Mouse (Mus musculus) urinary bladder, postnatal 14 days (tissue): ENCODE results near the gene Enthd1.
A peak's percentile ranks its signal among the peaks of the same experiment; 100 is the strongest.

Experiments used
- DNase-seq: peaks from one replicate; pipeline ENCODE4 v3.0.0; 2021; ENCODE audit warnings: low spot score

Gene Enthd1

DNA sequence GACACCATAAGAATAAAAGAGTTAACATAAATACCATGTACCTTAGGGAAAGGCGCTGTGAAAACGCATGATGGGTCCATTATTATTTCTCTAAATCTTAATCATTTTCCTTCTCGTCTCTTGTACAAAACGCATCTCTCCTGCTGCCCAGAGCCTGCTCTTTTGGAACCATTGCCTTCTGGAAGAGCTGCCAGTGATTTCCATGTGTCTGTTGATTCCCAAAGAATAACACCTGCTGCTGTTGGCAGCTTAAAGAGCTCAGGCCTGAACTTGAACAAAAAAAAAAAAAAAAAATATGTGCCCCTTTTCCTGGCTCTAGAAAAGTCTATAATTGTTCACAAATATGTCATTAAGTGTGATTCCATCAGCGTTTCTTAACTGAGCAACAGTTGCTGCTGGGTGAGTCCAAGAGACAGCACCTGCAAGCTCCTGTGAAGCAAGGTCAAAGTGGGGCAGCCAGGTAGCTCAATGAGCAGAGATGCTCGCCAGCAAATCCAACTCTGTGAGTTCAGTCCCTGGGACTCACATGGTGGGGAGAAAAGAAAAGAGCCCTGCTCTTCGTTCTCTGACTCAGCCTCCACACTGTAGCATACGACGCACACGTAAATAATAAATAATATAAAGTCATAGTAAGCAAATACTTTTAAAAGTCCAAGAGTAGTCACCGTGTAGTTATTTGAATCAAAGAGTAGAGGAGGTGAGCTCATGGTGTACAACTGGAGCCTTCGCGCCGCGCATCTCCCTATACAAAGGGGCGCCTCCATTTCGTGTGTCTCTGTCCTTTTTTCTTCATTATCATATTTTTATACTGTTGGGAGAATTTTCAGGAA is 9.5 kb upstream of the Enthd1 start:
- no peak for DNase-seq

DNA sequence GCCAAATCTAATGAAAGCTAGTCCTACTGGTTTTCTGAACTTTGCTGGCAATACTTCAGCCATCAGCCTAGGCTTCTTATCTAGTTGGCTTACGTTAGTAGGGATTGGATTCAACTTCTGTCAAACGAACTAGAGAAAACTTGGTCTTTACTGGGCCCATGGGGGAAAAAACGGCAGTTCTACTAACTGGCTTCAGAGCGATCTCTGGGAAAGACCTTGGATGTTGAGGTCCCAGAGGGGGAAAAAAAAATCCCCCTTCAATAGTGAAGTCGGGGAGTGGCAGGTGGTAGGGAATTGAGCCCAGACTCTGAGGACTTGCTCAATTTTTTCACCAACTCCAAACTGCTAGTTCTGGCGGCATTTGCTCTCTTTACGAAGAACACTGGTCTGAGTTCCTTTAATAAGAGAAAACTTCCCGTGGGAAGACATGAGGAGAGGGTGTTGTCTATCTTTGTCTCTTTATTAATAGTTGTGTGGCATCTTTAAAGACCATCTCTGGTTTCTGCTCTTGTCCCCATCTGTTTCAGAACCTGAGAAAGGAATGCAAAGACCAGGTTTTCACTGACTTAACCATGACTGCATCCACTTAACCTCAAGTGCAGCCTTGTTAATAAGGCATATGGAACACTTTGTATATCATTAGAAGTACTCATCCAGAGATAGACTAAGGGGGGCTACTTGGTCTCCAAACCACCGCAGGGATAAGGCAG is 8.0 kb upstream of the Enthd1 start:
- DNase-seq, result no peak

DNA sequence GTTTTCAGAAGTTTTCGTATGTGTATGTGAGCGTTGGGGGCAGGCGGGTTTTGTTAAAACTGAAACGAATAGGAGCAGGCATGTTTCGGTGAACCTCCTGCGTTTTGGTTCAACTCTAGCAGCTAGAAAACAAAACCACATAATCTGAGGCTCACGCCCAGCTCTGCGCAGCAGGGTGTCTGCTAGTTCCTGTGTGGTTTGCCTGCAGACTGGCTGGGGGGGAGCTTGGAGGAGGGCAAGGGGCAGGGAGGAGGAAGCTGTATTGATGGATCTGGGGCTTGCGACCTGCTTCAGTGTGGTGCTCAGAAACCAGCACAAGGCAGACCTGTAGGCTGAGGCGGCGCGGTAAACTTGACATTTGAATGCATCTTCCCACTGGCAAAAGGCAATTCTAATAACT is 7.3 kb upstream of the Enthd1 start, which contains the start of gene Grap2:
Gene Grap2 (plus strand): TSS at position 304 of the 400 bp plus-strand sequence.
- DNase-seq, result no peak

DNA sequence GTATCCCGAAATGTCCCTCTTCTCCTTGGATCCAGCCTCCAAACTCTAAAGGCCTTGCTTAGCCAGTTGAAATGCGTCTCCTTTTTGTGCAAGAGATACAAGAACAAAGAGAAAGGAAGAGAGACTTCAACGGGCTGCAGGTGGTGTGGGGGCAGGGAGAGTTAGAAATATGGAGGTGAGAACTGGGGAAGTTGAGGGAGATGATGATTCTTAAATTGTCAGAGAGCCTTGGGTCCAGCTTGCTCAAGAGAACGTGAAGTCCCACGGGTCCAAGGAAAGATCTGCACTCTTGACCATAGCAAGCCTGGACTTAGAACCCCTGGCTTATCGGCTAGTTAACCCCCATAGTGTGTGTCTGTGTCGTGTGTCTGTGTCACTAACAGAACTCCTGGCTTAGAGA is 6.7 kb upstream of the Enthd1 start:
- DNase-seq, result no peak

DNA sequence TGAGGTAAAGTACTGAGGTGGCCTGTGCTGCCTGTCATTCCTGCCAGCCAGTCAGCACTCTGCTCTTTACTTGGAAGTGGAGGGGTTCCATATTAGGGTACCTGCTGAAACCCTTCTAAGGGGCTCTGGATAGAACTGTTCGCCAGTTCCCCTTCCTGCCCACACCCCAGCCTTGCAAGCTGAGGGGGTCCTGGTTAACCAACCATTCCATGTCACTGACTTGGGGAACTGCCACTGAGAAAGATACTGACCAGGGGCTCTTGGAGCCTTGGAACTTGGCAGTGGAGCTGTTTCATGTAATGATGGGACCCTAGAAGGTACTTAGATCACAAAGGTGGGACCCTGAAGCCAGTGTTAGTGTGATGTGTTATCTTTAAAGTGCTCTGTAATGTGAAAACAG is 5.3 kb upstream of the Enthd1 start:
- DNase-seq, result no peak

DNA sequence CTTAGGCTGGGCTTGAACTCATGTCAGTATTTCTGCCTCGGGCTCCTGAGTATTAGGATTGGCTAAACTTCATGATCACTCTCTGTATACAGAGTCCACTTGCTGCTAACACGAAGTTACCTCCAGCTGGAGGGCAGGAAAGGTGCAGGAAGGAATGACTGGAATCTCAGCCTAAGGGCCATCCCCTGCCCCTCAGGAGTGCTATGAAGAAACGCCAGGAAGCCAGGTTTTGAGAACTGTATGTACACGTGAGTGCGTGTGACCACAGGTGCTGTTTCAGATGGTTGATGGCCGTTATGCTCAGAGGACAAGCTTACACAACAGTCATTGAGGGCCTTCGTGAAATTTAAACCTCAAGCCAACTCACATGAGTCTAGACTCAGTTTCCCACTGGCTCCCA is 4.2 kb upstream of the Enthd1 start:
- no peak for DNase-seq

DNA sequence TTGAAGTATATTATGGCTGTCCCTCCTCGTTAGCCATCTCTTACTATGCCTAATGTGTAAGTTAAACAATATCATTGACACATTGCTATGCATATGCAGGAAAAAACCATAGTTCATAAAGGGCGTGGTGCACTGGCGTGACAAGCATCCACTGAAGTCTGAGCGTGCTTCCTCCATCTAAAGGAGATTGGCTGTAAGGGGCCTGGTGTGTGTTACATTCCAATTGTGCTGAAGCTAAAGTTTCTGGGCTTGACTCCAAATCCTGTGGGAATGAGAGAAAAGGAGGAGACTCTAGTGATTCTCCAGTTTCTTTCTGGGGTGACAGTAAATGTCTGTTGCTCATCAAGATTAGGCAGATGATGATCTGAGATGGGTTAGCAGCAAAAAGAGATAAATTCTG is 2.8 kb upstream of the Enthd1 start:
- no peak for DNase-seq

DNA sequence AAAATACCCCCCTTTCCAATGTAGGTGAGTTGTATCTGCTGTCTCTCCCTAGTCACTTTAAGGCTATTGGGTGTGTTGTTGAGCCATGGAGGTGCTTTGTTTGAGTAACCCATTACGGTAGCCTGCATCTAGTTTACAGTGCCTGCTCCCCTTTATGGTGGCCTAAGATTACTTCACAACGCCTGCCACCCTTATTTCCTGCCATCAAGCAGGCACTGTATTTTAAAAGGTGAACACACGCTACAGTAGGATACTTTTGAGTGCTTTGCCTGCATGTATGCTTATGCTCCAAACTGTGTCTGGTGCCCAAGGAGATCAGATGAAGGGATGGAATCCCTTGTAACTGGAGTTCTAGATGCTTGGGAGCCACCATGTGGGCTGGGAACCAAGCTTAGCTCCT is 2.2 kb upstream of the Enthd1 start:
- no peak for DNase-seq

DNA sequence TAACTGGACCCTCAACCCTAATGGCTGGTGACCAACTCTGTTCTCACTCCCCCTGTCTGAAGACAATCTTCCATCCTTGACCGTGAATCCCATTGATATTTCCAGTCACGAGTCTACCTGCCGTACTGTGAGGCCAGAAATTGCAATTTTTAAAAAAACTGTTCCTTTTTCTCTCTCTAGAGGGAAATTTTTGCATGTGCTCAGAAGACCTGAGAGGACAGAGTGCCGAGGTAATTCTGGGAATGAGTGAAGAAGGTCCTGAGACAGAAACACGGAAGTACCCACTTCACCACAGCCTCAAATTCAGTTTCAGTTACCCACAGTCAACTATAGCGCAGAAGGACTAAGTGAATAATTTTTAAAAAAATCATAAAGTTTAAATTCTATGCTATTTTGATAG is 1.7 kb upstream of the Enthd1 start:
- DNase-seq, result no peak

DNA sequence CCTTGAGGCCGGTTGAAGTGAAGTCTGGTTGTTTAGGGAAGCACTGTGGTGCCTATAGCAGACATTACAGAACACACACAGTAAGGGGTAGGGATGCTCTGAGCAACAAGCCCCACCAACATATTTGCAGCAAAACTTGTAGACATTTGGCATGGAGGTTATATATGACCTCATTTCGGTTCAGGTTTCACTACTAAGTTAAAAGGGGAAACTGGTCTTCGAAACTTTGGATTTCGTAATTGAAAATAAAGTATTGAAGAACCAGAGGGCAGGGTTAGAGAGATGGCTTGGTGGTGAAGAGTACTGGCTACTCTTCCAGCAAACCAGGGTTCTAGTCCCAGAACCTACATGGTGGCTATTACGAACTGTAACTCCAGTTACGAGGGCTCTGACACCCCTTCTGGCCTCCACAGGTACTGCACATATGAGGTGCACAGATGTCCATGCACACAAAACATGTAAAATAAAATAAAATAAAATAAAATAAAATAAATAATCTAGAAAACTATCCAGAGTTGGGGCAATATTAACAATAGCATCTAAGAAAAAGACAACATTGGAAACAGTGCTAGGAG is 1.2 kb downstream of the Enthd1 start:
- DNase-seq, result no peak

DNA sequence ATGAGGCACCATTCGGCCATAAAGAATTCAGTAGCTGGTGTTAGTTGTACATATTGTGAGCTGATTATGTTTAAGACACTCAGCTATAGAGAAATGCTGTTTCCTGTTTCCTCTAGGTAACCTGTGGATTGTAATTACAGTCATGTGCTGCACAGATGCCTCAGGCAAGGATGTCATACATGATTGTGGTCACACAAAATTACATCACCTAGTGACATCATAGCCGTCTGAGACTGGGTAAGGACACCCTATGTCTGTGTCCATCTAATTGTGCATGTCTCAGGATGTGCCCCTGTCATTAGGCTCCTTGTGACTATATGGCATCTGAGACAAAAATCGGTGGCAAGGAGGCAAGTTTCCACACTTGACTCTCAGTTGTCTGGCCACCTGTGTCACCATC is 2.5 kb downstream of the Enthd1 start:
- DNase-seq, result no peak

DNA sequence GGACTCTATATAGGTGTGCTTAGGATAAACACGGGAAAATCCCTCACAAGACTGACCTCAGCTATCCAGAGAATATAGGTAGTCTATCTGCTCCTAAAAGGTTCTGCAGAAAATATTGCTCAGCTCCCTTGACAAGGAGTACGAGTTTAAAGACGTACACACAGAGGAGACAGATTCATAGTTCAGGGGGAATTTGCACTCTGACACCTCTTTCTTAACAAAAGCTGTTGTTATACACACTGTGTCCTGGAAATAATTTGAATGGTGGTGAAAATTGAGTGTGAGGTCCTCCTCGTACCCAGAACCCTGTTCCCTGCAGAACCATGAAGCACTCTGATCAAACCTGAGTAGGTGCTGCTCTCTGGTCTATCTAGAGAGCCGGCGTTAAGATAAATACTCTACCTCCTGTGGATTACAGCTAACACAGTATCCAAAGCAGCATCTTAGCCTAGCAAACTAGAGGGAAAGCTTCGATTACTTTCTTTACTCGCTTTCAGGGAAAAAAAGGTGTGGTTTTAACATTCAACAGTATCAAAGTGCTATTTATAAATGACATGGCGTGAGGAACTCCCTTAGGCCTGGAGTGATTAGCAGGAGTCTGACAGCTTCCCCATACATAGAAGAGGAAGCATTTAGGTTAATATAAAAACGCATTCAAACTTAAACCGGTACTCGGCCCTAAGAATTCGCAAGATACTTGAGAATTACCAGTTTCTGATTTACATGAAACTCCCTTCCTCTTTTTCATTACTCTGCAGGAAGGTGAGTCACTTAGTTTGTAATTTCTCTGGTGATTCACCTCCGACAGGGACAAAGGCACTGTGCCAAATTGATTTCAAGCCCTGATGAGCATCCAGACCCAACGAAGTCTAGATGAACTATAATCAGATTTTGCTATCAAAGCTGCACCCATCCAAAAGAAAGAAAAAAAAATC is 4.0 kb downstream of the Enthd1 start:
- DNase-seq, result peak; percentile 62

DNA sequence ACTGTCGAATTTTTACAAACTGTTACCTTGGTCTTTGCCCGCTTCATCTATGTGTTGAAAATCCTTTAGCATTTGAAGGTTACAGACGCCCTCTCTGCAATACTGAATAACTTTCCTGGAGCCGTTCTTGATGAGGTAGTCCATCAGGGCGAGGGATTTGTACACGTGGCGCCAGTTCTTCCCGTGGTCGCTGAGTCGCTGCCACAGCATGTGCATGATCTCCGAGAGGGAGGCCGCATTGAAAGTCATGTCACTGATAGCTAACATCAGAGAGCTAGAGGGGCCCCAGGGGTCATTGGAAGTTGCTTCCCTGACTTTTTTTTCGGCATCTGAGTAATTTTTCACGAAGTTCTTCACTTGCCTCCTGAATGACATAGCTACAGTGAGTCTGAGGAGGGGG is 5.0 kb downstream of the Enthd1 start:
- no peak for DNase-seq

DNA sequence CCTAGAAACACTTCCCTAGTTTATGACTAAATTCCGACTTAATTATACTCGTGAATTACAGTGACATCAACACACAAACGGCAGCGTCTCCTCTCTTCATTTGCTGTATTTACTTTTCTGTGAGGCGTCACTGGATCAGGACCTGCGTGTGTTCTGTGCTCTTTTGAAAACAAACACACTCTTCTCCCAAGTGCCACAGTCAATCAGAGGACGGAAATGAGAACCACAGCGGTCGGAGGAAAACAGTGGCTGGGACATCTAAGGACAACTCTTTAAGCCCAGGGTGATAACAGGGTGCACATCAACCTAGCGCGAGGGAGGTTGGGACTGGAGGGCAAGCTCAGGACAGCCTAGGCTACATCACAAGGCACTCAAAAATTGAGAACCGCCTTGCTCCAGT is 5.4 kb downstream of the Enthd1 start:
- DNase-seq, result no peak

DNA sequence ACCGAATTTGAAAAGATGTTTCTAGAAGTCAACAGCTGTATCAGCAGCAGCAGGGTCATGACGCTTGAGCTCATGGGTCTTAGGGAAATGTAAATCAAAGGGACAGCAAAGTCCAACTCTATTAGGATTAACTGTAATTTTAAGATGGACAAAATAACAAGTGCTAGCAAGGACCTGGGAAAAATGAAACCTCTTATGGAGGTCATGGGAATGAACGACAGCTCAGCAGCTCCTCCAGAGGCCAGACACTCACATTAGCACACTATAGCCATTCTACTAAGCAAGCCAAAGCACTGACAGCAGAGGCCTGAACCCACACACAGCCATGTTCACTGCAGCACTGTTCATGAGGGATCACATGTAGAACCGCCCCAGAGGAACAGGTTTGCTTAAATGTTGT is 7.2 kb downstream of the Enthd1 start:
- DNase-seq, result no peak

DNA sequence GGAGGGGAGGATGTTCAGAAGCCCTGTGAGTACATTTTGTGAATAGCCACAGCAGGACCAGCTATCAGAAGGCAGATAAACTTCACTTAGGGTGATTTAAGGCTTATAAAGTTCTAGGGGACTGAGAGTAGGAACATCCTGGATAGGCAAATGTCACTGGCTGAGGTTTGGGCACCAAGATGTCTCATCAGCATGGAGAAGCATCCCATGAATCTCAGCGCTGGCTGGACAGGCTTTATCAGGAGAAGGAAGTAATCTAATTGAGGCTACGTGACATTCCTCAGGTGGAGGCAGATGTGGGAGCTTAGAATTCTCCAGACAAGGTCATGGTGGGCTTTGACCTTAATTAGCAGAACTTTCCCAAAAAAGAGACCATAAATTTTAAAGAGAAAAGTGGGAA is 8.9 kb downstream of the Enthd1 start:
- DNase-seq, result no peak

DNA sequence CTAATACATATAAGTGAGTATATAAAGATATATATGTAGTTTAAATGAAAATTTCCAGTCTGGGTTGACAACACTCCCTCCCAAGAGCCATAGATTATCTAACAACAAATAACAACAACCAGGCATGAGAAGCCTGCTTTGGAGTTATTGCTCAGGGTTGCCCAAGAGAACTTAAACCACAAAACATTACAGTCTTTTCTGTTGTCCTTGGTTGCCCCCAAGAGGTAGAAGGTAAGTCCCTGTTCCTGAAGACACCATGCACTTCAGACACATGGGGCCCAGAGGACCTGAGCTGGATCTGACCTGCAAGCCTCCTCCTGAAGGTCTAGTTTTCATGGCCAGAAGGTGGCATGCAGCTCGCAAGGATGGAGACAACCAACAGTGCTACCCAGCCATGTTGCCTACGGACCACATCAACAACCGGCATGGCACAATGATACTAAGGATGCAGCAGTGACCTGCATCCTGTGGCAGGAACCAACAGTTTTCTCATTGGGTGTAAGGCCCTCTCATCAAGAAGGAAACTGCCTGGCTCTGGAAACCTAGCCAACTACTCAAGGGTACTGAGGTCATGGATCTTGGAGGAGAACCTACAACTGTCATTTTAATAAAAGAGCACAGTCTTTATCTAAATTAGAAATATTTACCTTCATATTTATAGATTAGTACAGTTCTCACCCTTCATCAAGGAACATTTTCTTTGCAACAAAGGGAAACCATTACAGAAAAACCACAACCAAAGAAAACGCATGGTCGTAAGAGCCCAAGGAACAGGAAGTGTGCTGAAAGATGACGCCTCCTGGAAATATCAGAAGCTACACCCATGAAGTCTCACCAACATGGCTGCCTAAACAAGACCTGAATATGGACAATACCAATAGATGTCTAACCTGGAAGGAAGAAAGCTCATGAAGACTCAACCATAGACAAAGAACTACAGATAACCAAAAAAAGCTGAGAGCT is 9.8 kb downstream of the Enthd1 start:
- DNase-seq, result no peak

DNA sequence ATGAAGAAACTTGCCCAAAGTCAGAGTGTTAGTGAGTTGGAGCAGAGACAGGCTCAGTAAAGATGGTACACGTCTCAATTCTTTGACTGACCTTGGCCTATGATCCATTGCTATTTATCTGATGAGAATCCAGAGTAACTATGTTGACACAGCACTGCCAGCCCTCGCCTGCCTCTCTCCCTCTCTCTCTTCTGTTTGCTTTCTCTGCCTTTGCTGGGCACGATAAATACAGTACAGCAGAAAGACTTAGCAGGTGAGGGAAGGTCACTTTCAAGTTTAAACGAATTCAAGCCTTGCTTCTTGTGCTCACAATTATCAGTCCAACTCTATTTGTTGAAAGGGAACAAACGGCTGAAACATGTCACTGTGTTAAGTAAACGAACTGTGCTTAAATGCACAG is 19.5 kb downstream of the Enthd1 start:
- DNase-seq, result no peak

DNA sequence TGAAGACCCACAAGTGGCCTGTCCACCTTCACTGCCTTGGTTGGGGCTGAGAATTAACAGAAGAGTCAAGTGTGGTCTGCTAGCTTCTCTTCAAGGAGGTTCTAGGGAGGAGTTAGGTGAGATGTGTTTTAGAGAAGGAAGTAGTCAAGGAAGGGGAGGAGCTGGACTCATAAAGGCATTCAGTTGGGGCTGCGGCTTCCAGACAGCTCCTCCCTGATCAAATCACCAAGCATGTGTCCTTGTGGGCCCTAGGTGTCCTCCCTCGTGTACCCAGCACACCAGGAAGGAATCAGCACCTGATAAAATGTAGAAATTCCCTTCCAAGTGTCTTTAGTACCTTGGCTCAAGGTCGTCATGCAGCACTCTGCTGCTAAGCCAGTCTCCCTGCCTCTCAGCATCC is 20.8 kb downstream of the Enthd1 start:
- DNase-seq, result no peak

DNA sequence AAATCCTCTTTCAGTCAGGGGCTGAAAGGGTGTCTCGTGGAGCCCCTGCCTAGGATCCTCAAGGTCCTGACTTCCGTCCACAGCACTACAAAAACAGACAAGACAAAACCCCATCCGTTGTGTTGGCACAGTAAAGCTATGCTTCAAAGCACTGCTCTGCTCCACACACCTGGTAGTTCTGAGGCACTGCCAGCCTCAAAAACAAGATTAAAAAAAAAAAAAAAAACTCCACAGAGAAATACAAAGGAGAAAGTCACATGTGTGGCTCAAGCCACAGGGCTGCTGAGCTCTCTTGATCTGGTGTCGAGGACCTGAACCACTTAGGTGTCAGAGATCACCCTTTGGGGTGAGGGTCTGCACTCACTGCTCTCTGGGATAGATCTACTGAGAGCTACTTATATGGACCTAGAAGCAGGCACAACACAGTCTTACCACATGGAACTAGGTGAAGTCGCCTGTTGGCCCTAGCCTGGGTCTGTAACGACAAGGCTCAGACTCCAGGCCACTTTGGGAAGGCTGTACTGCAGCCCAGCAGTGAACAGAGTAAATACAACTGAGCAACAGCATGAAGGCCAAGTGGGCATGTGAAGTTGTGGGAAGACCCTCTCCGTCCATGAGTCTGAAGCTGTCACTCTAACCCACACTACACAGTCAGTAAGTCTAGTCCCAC is 26.1 kb downstream of the Enthd1 start:
- DNase-seq, result no peak
